Mouse (Mus musculus) liver, postnatal 0 days (tissue): ENCODE results near the gene Narf. TPM values are rescaled to one million over a fixed set of nuclear protein-coding genes. Genes with fewer than 3 reads are reported as not detected.

Experiments
- ATAC-seq: fragments of 200-750 bp; cut with Nextera tagmentation; 2 replicates; pipeline ENCODE4 v1.8.0; 2017; ENCODE audit warnings: mild to moderate bottlenecking, moderate library complexity
- DNase-seq: peaks from one replicate; pipeline ENCODE4 v3.0.0-alpha.2; 2016
- H3K27ac ChIP-seq: fragments of 300-500 bp; sonication (generic); 2 replicates; pipeline ENCODE4 v1.5.1; 2014; ENCODE audit warnings: antibody characterized with exemption, moderate library complexity, mild to moderate bottlenecking, low read depth
- H3K27me3 ChIP-seq: fragments of 300-500 bp; sonication (generic); 2 replicates; pipeline ENCODE4 v1.6.1; 2014; ENCODE audit warnings: low read length, control low read depth, mixed read lengths; ENCODE audit not compliant: insufficient read depth
- H3K36me3 ChIP-seq: fragments of 300-500 bp; sonication (generic); replicated peaks from 2 replicates; pipeline ENCODE4 v1.6.1; 2014; ENCODE audit warnings: mild to moderate bottlenecking, control low read depth, low read length, moderate library complexity, mixed read lengths; ENCODE audit not compliant: insufficient read depth
- H3K4me1 ChIP-seq: fragments of 300-500 bp; sonication (generic); 2 replicates; pipeline ENCODE4 v1.6.1; 2014; ENCODE audit warnings: antibody characterized with exemption, mild to moderate bottlenecking, control low read depth; ENCODE audit not compliant: insufficient read depth
- H3K4me2 ChIP-seq: fragments of 300-500 bp; sonication (generic); 2 replicates; pipeline ENCODE4 v1.6.1; 2014; ENCODE audit warnings: low read depth, mild to moderate bottlenecking, low read length, moderate library complexity, mixed read lengths
- H3K4me3 ChIP-seq: fragments of 300-500 bp; sonication (generic); 2 replicates; pipeline ENCODE4 v1.5.1; 2014; ENCODE audit warnings: low read depth, low read length
- H3K9ac ChIP-seq: fragments of 300-500 bp; sonication (generic); replicated peaks from 2 replicates; pipeline ENCODE4 v1.6.1; 2014; ENCODE audit warnings: mild to moderate bottlenecking, moderate library complexity
- H3K9me3 ChIP-seq: fragments of 300-500 bp; sonication (generic); 2 replicates; pipeline ENCODE4 v1.6.1; 2016; ENCODE audit warnings: mild to moderate bottlenecking, control low read depth, low read length, mixed read lengths
- CTCF ChIP-seq: sonication (generic); IDR thresholded peaks from 2 replicates; pipeline ENCODE4 v1.5.1; 2016; ENCODE audit warnings: antibody characterized with exemption, low read depth
- EP300 ChIP-seq: IDR thresholded peaks from 2 replicates; pipeline ENCODE4 v1.6.1; 2016; ENCODE audit warnings: antibody characterized with exemption, low read depth, mild to moderate bottlenecking
- WGBS: fragments of 180-500 bp; shearing (Covaris S2); extraction: QIAGEN DNeasy Blood & Tissue Kit; methylation state at CpG from one replicate; pipeline ENCODE4 v1.1.7; 2014; ENCODE audit not compliant: insufficient replicate concordance; 5-methylcytosine and 5-hydroxymethylcytosine counted together
- polyA plus RNA-seq: library from polyadenylated mRNA; unstranded; fragments of >200 nt; fragmentation: Nextera tagmentation; extraction: Ambion mirVana; gene quantifications from 2 replicates; pipeline ENCODE4 v1.2.1, GENCODE M21; 2015

Narf gene
- polyA plus RNA-seq, 1 experiment from 2014 or later = 39.1 TPM

DNA sequence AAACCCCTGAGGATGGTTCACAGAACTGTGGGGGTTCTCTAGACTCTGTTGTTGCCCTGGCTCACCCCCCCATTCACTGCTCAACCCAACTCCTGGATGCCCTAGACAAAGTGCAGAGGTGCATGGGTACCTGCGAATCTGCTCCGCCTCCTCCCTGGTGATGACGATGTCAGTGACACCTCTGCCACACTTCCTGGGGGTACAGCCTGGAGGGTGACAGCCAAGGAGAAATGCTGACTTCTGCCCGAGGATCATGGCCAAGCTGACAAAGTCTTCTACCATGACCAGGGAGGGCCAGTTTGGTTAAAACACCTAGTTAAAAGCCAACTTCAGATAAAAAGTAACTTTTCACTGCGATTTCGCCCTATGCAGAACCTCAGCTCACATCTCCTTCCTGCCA is 36.3 kb upstream of the Narf start:
- no peak overlapping the region for H3K4me2 ChIP-seq
- H3K4me1 ChIP-seq = peaks cover 12% of the 10 kb centered on the region
- WGBS = 81% methylated on average over 6 of the region's 6 CpGs
- no peaks in the 10 kb centered on the region for H3K27me3 ChIP-seq
- no peak for DNase-seq
- ATAC-seq = no peak
- no peaks in the 10 kb centered on the region for H3K36me3 ChIP-seq
- no peak overlapping the region for H3K4me3 ChIP-seq
- no peak overlapping the region for H3K27ac ChIP-seq
- no peak for TF ChIP-seq EP300
- TF ChIP-seq CTCF = no peak
- H3K9me3 ChIP-seq = no peaks in the 10 kb centered on the region
- H3K9ac ChIP-seq = no peak overlapping the region

DNA sequence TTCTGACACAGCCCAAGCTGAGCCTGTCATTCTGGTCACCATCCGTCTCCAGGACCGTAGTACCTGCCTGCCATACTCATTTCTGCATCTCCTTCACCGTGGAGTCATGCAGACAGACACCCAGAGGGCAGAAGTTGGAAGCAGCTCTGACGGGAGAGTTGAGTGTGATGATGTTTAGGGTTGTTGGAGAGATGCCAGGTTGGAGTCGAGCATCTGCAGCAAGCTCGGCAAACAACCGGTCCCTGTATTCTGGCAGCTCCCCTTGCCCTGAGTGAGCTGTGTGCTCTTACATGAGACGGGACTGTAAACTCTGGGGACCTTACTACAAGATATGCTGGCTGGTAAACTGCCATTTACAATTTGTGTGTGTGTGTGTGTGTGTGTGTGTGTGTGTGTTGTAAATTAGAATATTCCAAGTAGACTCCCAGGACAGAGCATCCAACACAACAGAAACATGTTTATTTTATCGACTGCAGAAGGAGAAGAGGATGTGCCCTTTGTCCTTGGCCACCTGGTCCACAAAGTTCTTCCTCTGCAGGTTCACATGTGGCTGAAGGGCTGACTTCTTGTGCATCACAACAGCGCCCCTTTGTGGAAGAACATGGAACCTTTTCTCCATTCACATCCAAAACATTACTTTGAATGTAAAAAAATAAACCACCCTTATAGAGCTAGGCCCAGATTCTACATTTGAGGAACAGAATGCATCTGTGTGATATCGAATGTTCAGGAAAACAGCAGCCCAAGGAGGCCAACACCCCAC is 35.4 kb upstream of the Narf start:
- Histone ChIP-seq H3K36me3 (no peaks in the 10 kb centered on the region), H3K9ac (no peak overlapping the region), H3K4me2 (no peak overlapping the region), H3K4me3 (no peak overlapping the region), H3K27ac (no peak overlapping the region), H3K27me3 (no peaks in the 10 kb centered on the region), H3K4me1 (peaks cover 12% of the 10 kb centered on the region), H3K9me3 (no peaks in the 10 kb centered on the region)
- WGBS = 60% methylated on average over 11 of the region's 11 CpGs
- no peak for ATAC-seq
- TF ChIP-seq CTCF = peak; percentile 78
- TF ChIP-seq EP300 = peak; percentile 29; the same call in 1 of the 2 replicates
- DNase-seq = peak; percentile 61

GRCm38 (mm10) chr11:121203859-121204160 is 33.2 kb upstream of the Narf start:
- Histone ChIP-seq H3K4me1 (peaks cover 12% of the 10 kb centered on the region), H3K4me3 (peak overlapping the region; percentile 91), H3K27me3 (no peaks in the 10 kb centered on the region), H3K9ac (no peak overlapping the region), H3K9me3 (no peaks in the 10 kb centered on the region), H3K27ac (no peak overlapping the region), H3K4me2 (peak overlapping the region; percentile 93), H3K36me3 (peaks cover 11% of the 10 kb centered on the region; the same call in 1 of the 2 replicates)
- ATAC-seq (no peak), DNase-seq (no peak)
- 3% methylated on average over 5 of the region's 5 CpGs for WGBS
- no peak for TF ChIP-seq CTCF
- no peak for TF ChIP-seq EP300

DNA sequence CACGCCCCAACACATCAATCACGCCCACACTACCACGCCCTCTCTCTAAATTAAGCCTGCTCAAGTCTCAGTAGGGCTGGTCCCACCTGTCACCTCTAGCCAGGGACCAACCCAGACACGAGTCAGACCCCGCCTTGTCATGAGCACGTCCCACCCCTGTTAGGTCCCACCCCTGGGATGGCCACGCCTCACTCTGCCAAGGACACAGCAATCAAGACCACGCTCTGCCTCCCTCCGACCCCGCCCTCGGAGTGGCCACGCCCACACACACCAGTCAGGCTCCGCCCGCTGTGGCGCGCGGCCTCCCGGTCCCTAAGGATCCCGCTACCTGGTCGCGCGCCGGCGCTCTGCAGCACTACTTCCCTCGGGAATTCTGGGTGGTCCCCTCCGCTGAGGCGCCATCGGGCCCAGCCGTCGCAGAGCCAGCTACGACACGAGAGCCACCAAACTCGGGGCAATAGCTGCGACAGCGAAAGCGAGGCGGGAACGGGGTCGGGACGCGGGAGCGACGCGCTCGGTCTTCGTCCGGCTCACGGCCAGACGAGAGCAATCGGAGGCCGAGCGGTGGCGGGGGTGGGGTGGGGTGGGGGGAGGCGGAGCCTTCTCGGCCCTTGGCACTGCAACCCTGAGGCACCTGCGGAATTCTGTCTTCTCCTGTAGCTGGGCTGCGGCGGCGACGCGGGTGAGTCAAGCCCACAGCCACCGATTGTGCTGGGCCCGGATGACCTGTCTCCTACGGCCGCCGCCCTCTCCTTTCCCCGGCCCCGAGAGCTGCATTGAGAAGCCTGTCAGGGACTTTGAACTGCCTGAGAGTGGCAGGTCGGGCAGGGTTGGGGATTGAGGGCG is 32.7 kb upstream of the Narf start, which contains the start of the genes Hexdc and Ogfod3:
Hexdc (plus strand) TSS at position 273 of the 846 bp plus-strand sequence.
Ogfod3 (minus strand) TSS at position 551 of the 846 bp plus-strand sequence.
- Histone ChIP-seq H3K27me3 (no peaks in the 10 kb centered on the region), H3K36me3 (peaks cover 14% of the 10 kb centered on the region; the same call in 1 of the 2 replicates), H3K27ac (peak within 1 kb of the TSS; percentile 79), H3K9me3 (no peaks in the 10 kb centered on the region), H3K4me1 (peaks cover 12% of the 10 kb centered on the region), H3K4me2 (peak within 1 kb of the TSS; percentile 93), H3K4me3 (peak within 1 kb of the TSS; percentile 91), H3K9ac (peak within 1 kb of the TSS; percentile 80)
- ATAC-seq (peak; percentile 96), DNase-seq (peak; percentile 99)
- under 1% methylated on average over 61 of the region's 70 CpGs for WGBS
- TF ChIP-seq EP300 (no peak), CTCF (no peak)

DNA sequence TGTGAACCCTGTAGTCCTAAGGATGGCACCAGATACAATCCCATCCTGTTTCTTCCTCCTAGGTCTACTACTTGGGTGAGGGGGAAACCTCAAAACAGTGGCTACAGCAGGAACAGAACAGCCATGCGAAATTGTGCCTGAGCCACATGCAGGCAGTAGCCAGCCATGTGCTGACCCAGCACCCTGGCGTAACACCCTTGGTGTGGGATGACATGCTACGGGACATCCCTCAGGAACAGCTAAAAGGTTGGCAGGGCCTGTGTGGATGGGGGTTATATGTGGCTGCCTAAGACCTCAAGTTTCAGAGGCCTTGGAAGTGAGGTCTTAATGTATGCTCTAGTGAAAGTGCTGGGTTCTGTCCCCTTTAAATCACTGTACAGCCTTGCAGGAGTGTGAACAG is 20.2 kb upstream of the Narf start:
- DNase-seq = no peak
- no peak overlapping the region for H3K4me2 ChIP-seq
- no peak overlapping the region for H3K4me3 ChIP-seq
- H3K27ac ChIP-seq = no peak overlapping the region
- no peaks in the 10 kb centered on the region for H3K9me3 ChIP-seq
- no peak overlapping the region for H3K9ac ChIP-seq
- H3K4me1 ChIP-seq = no peaks in the 10 kb centered on the region
- TF ChIP-seq CTCF = no peak
- TF ChIP-seq EP300 = no peak
- no peak for ATAC-seq
- 92% methylated on average over 3 of the region's 3 CpGs for WGBS
- no peaks in the 10 kb centered on the region for H3K27me3 ChIP-seq
- peaks cover 31% of the 10 kb centered on the region for H3K36me3 ChIP-seq

DNA sequence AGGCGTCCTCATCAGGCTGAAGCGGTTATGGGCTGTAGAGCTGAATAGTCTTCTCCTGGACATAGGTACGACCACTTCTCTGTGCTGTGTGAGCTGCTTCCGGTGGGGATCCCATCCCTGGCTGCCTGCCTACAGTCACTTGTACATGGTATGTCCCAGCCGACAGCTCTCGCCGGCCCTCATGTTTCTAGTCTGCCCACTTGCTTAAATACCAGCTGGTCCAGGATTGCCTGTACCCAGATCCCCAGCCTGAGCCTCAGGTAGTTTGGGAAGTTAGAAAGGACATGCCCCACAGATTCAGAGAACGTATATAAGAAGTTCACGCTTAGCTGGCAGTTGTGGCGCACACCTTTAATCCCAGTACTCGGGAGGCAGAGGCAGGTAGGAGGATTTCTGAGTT is 17.3 kb upstream of the Narf start:
- ATAC-seq (no peak), DNase-seq (no peak)
- H3K9me3 ChIP-seq = no peaks in the 10 kb centered on the region
- no peak overlapping the region for H3K27ac ChIP-seq
- H3K9ac ChIP-seq = no peak overlapping the region
- H3K4me2 ChIP-seq = no peak overlapping the region
- TF ChIP-seq EP300 (no peak), CTCF (no peak)
- no peaks in the 10 kb centered on the region for H3K4me1 ChIP-seq
- WGBS = 87% methylated on average over 11 of the region's 11 CpGs
- H3K36me3 ChIP-seq = peaks cover 56% of the 10 kb centered on the region
- H3K4me3 ChIP-seq = no peak overlapping the region
- no peaks in the 10 kb centered on the region for H3K27me3 ChIP-seq
